Mouse (Mus musculus) bone marrow, adult 2 months (tissue): ENCODE measurements at regions not wholly inside any gene's neighbourhood (a gene's known extent, or its start where the extent isn't known, plus 50 kb on each side); places are given as distances from the start of the nearest gene placed in this dataset.

Experiments used
- H3K27ac ChIP-seq: fragments of 200-500 bp; 2 replicates; pipeline ENCODE4 v1.5.1; 2012; ENCODE audit warnings: low read depth, mild to moderate bottlenecking, control low read depth, inconsistent platforms, low read length; ENCODE audit not compliant: control insufficient read depth, poor library complexity, insufficient read depth
- H3K4me1 ChIP-seq: fragments of 200-500 bp; 2 replicates; pipeline ENCODE4 v1.6.1; 2011; ENCODE audit warnings: low read length; ENCODE audit not compliant: control insufficient read depth, insufficient read depth
- H3K4me3 ChIP-seq: fragments of 200-500 bp; replicated peaks from 2 replicates; pipeline ENCODE3; 2011; ENCODE audit warnings: mild to moderate bottlenecking, low read depth, low read length, control low read depth; ENCODE audit not compliant: control insufficient read depth
- CTCF ChIP-seq: fragments of 200-500 bp; IDR thresholded peaks from 2 replicates; pipeline ENCODE4 v1.5.1; 2011; ENCODE audit warnings: low read length, control low read depth; ENCODE audit not compliant: control insufficient read depth, insufficient read depth
- POLR2A ChIP-seq: fragments of 200-500 bp; IDR thresholded peaks from 2 replicates; pipeline ENCODE4 v1.6.1; 2011; ENCODE audit warnings: low read depth, mild to moderate bottlenecking, control low read depth, low read length, borderline replicate concordance; ENCODE audit not compliant: control insufficient read depth
- WGBS: fragments of 180-500 bp; shearing (Covaris S2); methylation state at CpG from one replicate; pipeline ENCODE4 v1.1.7; 2018; 5-methylcytosine and 5-hydroxymethylcytosine counted together

GRCm38 (mm10) chr4:33662965-33663364 is 261.4 kb upstream of the Cnr1 start:
- peaks cover 2% of the 10 kb centered on the region; the same call in 1 of the 2 replicates for H3K4me1 ChIP-seq
- H3K4me3 ChIP-seq, result no peak overlapping the region
- no peak overlapping the region for H3K27ac ChIP-seq
- no peak for TF ChIP-seq POLR2A
- no peak for TF ChIP-seq CTCF
- WGBS, result 78% methylated on average over 11 of the region's 11 CpGs

GRCm38 (mm10) chr4:33663616-33664473 is 260.5 kb upstream of the Cnr1 start:
- peaks cover 2% of the 10 kb centered on the region; the same call in 1 of the 2 replicates for H3K4me1 ChIP-seq
- TF ChIP-seq POLR2A, result no peak
- no peak for TF ChIP-seq CTCF
- H3K4me3 ChIP-seq, result no peak overlapping the region
- 73% methylated on average over 11 of the region's 11 CpGs for WGBS
- no peak overlapping the region for H3K27ac ChIP-seq

- WGBS, result 86% methylated on average over 5 of the region's 5 CpGs
- no peak for TF ChIP-seq POLR2A
- TF ChIP-seq CTCF, result no peak
Observed at GRCm38 (mm10) chr4:33664474-33664822, 259.9 kb upstream of the Cnr1 start.

GRCm38 (mm10) chr4:33665250-33665873 is 259.0 kb upstream of the Cnr1 start:
- TF ChIP-seq CTCF (no peak), POLR2A (no peak)
- 71% methylated on average over 14 of the region's 14 CpGs for WGBS
- Histone ChIP-seq H3K27ac (no peak overlapping the region), H3K4me1 (peaks cover 2% of the 10 kb centered on the region; the same call in 1 of the 2 replicates), H3K4me3 (no peak overlapping the region)

More at GRCm38 (mm10) chr4:33664474-33664822, 259.9 kb upstream of the Cnr1 start:
- H3K4me1 ChIP-seq, result peaks cover 2% of the 10 kb centered on the region; the same call in 1 of the 2 replicates
- H3K27ac ChIP-seq, result no peak overlapping the region
- no peak overlapping the region for H3K4me3 ChIP-seq

- no peak overlapping the region for H3K27ac ChIP-seq
- no peaks in the 10 kb centered on the region for H3K4me1 ChIP-seq
- WGBS, result 93% methylated on average over 3 of the region's 3 CpGs
- no peak overlapping the region for H3K4me3 ChIP-seq
- no peak for TF ChIP-seq CTCF
- TF ChIP-seq POLR2A, result no peak
Observed at GRCm38 (mm10) chr4:33668431-33668830, 256.0 kb upstream of the Cnr1 start.

GRCm38 (mm10) chr4:33675044-33675443 is 249.3 kb upstream of the Cnr1 start:
- no peak overlapping the region for H3K4me3 ChIP-seq
- H3K27ac ChIP-seq, result no peak overlapping the region
- TF ChIP-seq POLR2A (no peak), CTCF (no peak)
- WGBS, result 100% methylated on average over 4 of the region's 5 CpGs
- H3K4me1 ChIP-seq, result no peaks in the 10 kb centered on the region

- Histone ChIP-seq H3K4me1 (no peaks in the 10 kb centered on the region), H3K27ac (no peak overlapping the region), H3K4me3 (no peak overlapping the region)
- WGBS, result 73% methylated on average over 3 of the region's 3 CpGs
- TF ChIP-seq CTCF (no peak), POLR2A (no peak)
Observed at GRCm38 (mm10) chr4:33679351-33679750, 245.0 kb upstream of the Cnr1 start.

GRCm38 (mm10) chr4:33686135-33686534 is 238.3 kb upstream of the Cnr1 start:
- no peaks in the 10 kb centered on the region for H3K4me1 ChIP-seq
- no peak overlapping the region for H3K4me3 ChIP-seq
- no peak overlapping the region for H3K27ac ChIP-seq
- 75% methylated on average over 8 of the region's 8 CpGs for WGBS
- TF ChIP-seq POLR2A, result no peak
- no peak for TF ChIP-seq CTCF

- TF ChIP-seq POLR2A (no peak), CTCF (no peak)
- no peak overlapping the region for H3K27ac ChIP-seq
- WGBS, result 81% methylated on average over 7 of the region's 7 CpGs
- no peaks in the 10 kb centered on the region for H3K4me1 ChIP-seq
- no peak overlapping the region for H3K4me3 ChIP-seq
Observed at GRCm38 (mm10) chr4:33687434-33687833, 237.0 kb upstream of the Cnr1 start.
